Mouse (Mus musculus) ES-Bruce4 (cell line): Measurements from ENCODE around the gene 9130023H24Rik.

ENCODE experiments used
- CTCF ChIP-seq: IDR thresholded peaks from one replicate; pipeline ENCODE4 v1.8.1; 2011; ENCODE audit warnings: low read depth, low read length
- EP300 ChIP-seq: IDR thresholded peaks from 2 replicates; pipeline ENCODE4 v1.6.1; 2011; ENCODE audit warnings: low read depth, low read length; ENCODE audit not compliant: insufficient read depth
- POLR2A ChIP-seq: IDR thresholded peaks from one replicate; pipeline ENCODE4 v1.8.1; 2011; ENCODE audit warnings: low read length; ENCODE audit not compliant: insufficient read depth

DNA sequence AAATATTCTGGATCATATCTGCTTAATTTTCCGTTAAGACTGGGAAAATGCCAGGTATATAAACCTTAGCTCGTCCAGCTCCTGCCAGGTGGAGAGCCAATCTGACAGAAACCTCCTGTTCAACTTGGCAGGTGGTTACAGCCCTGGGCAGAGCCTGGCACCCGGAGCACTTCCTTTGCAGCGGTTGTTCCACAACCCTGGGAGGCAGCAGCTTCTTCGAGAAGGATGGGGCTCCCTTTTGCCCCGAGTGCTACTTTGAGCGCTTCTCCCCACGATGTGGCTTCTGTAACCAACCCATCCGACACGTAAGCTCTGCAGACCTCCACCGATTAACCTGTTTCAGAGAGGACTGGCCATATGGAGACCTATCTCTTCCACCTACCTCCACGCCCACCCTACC, 14.1 kb upstream of the 9130023H24Rik start:
- TF ChIP-seq CTCF = no peak
- TF ChIP-seq POLR2A = no peak
- no peak for TF ChIP-seq EP300
